ENCODE assay signal across 9 mouse cellular contexts in genomic region chr3:88136945-88137494, GRCm38 (mm10). TPM values are rescaled to one million over a fixed set of nuclear protein-coding genes. Genes with fewer than 3 reads are reported as not detected.
A peak's percentile ranks its signal among the peaks of the same experiment; 100 is the strongest.
DNase-seq lines count a peak whose midpoint lies in the region; ATAC-seq and TF ChIP-seq lines count a peak whose summit lies in the region.
"Had no signal": no experiment of that assay in that cellular context is flagged by ENCODE, and none has a peak within 500 bp of the region (broad histone marks: within the 10 kb centered on the region; RNA-seq: fewer than 3 reads in every experiment).

No protein-coding gene starts in this region.

- DNase-seq in heart, postnatal 0 days (ENCODE audit: low spot score), result peak; percentile 4
- peak; percentile 48 for DNase-seq in naive thymus-derived CD4-positive, alpha-beta T cell, adult 2 months (ENCODE audit: low read depth)
- no peak for DNase-seq in frontal cortex, postnatal 14 days (ENCODE audit: low spot score in 2 of 2)
- no peak for DNase-seq in midbrain, embryonic 11.5 days (ENCODE audit: low spot score, missing footprints)

- peak overlapping the region; percentile 40; the same call in 1 of the 2 replicates for H3K9ac ChIP-seq in forebrain, embryonic 13.5 days
- no peak overlapping the region for H3K9ac ChIP-seq in forebrain, embryonic 16.5 days (replicated peaks; ENCODE audit: low read depth, low read length)
- no peak overlapping the region for H3K9ac ChIP-seq in heart, postnatal 0 days (replicated peaks; ENCODE audit: low read depth, low read length)
- no peak overlapping the region for H3K9ac ChIP-seq in midbrain, embryonic 11.5 days (ENCODE audit: low read length)

- H3K27ac ChIP-seq in forebrain, embryonic 13.5 days, result no peak overlapping the region; the same call in 1 of the 2 replicates
- H3K27ac ChIP-seq in forebrain, embryonic 16.5 days (ENCODE audit: low read length), result no peak overlapping the region
- H3K27ac ChIP-seq in heart, postnatal 0 days (ENCODE audit: low read depth), result peak overlapping the region; percentile 99
- no peak overlapping the region for H3K27ac ChIP-seq in midbrain, embryonic 11.5 days (ENCODE audit: low read depth, low read length)

- peaks cover 18% of the 10 kb centered on the region for H3K27me3 ChIP-seq in forebrain, embryonic 13.5 days
- no peaks in the 10 kb centered on the region for H3K27me3 ChIP-seq in forebrain, embryonic 16.5 days (replicated peaks; ENCODE audit: control insufficient read depth, insufficient read depth, low read length)
- no peaks in the 10 kb centered on the region for H3K27me3 ChIP-seq in megakaryocyte, embryonic 14.5 days (replicated peaks)
- no peaks in the 10 kb centered on the region for H3K27me3 ChIP-seq in heart, postnatal 0 days (ENCODE audit: control insufficient read depth, insufficient read depth, low read length)
- H3K27me3 ChIP-seq in midbrain, embryonic 11.5 days (ENCODE audit: control insufficient read depth, insufficient read depth, low read length), result peaks cover 24% of the 10 kb centered on the region

- H3K4me2 ChIP-seq in forebrain, embryonic 13.5 days, result peak overlapping the region; percentile 88
- no peak overlapping the region for H3K4me2 ChIP-seq in forebrain, embryonic 16.5 days (ENCODE audit: low read length)
- no peak overlapping the region for H3K4me2 ChIP-seq in heart, postnatal 0 days (ENCODE audit: low read depth, low read length)
- H3K4me2 ChIP-seq in midbrain, embryonic 11.5 days, result no peak overlapping the region

- no peaks in the 10 kb centered on the region for H3K9me3 ChIP-seq in forebrain, embryonic 13.5 days (replicated peaks)
- H3K9me3 ChIP-seq in forebrain, embryonic 16.5 days (ENCODE audit: control insufficient read depth, low read length), result no peaks in the 10 kb centered on the region
- H3K9me3 ChIP-seq in megakaryocyte, embryonic 14.5 days, result 0 out of 2 replicates have a peak, but pooled peaks cover 4% of the 10 kb centered on the region
- H3K9me3 ChIP-seq in heart, postnatal 0 days (replicated peaks; ENCODE audit: control insufficient read depth, low read length), result no peaks in the 10 kb centered on the region
- H3K9me3 ChIP-seq in midbrain, embryonic 11.5 days (ENCODE audit: control insufficient read depth, low read length), result no peaks in the 10 kb centered on the region

- H3K4me1 ChIP-seq in forebrain, embryonic 13.5 days, result peaks cover 40% of the 10 kb centered on the region
- peaks cover 24% of the 10 kb centered on the region for H3K4me1 ChIP-seq in forebrain, embryonic 16.5 days (replicated peaks; ENCODE audit: control insufficient read depth, insufficient read depth, low read length)
- peaks cover 68% of the 10 kb centered on the region for H3K4me1 ChIP-seq in megakaryocyte, embryonic 14.5 days
- H3K4me1 ChIP-seq in heart, postnatal 0 days (ENCODE audit: control insufficient read depth, insufficient read depth), result peaks cover 52% of the 10 kb centered on the region
- peaks cover 12% of the 10 kb centered on the region; the same call in 1 of the 2 replicates for H3K4me1 ChIP-seq in midbrain, embryonic 11.5 days (ENCODE audit: control insufficient read depth, insufficient read depth, low read length)

- no peak for TF ChIP-seq EP300 in heart, postnatal 0 days (IDR thresholded peaks at IDR 0.05; ENCODE audit: low read depth)

- peak overlapping the region; percentile 57; the same call in 1 of the 2 replicates for H3K4me3 ChIP-seq in forebrain, embryonic 13.5 days
- no peak overlapping the region for H3K4me3 ChIP-seq in forebrain, embryonic 16.5 days (replicated peaks; ENCODE audit: low read length)
- H3K4me3 ChIP-seq in megakaryocyte, embryonic 14.5 days (replicated peaks), result peak overlapping the region; percentile 96
- no peak overlapping the region for H3K4me3 ChIP-seq in heart, postnatal 0 days (ENCODE audit: low read depth, low read length)
- no peak overlapping the region for H3K4me3 ChIP-seq in midbrain, embryonic 11.5 days (ENCODE audit: low read depth, low read length)

- TF ChIP-seq CTCF in heart, postnatal 0 days (IDR thresholded peaks at IDR 0.05; ENCODE audit: low read depth), result no peak

- H3K36me3 ChIP-seq in forebrain, embryonic 13.5 days (ENCODE audit: poor library complexity, severe bottlenecking), result no peaks in the 10 kb centered on the region
- H3K36me3 ChIP-seq in forebrain, embryonic 16.5 days (ENCODE audit: control insufficient read depth, insufficient read depth), result no peaks in the 10 kb centered on the region
- no peaks in the 10 kb centered on the region for H3K36me3 ChIP-seq in megakaryocyte, embryonic 14.5 days (replicated peaks; ENCODE audit: low read length)
- no peaks in the 10 kb centered on the region for H3K36me3 ChIP-seq in heart, postnatal 0 days (replicated peaks; ENCODE audit: control insufficient read depth, insufficient read depth, low read length)
- no peaks in the 10 kb centered on the region for H3K36me3 ChIP-seq in midbrain, embryonic 11.5 days (ENCODE audit: control insufficient read depth, insufficient read depth, low read length)

- 87% methylated on average over 4 of the region's 4 CpGs for WGBS in forebrain, embryonic 13.5 days
- 76% methylated on average over 4 of the region's 4 CpGs for WGBS in forebrain, embryonic 16.5 days
- WGBS in heart, postnatal 0 days, result 70% methylated on average over 4 of the region's 4 CpGs
- WGBS in midbrain, embryonic 11.5 days, result 82% methylated on average over 4 of the region's 4 CpGs

- no peak for ATAC-seq in forebrain, embryonic 13.5 days
- no peak for ATAC-seq in forebrain, embryonic 16.5 days
- no peak for ATAC-seq in megakaryocyte, adult 5-6 weeks (ENCODE audit: poor library complexity, severe bottlenecking)
- ATAC-seq in heart, postnatal 0 days (ENCODE audit: insufficient read depth, low read depth), result no peak
- ATAC-seq in midbrain, embryonic 11.5 days (ENCODE audit: low FRiP score), result no peak

RNA-seq across cellular contexts. Expression of gene Mef2d, which starts 5.2 kb away (rescaled TPM):
- polyA plus RNA-seq in forebrain, embryonic 13.5 days (2015; fragmentation: Nextera tagmentation; extraction: Ambion mirVana), result 15.0 and 16.5 TPM in 2 replicates
- polyA plus RNA-seq in forebrain, embryonic 16.5 days (2015; fragmentation: Nextera tagmentation; extraction: Ambion mirVana), result 25.1 and 28.3 TPM in 2 replicates
- 60.2 and 145 TPM in 2 replicates for polyA plus RNA-seq in megakaryocyte, embryonic 14.5 days (2012; ENCODE audit: insufficient read depth, low replicate concordance)
- total RNA-seq in megakaryocyte, adult 5-6 weeks (2015), result 73.3 and 77.4 TPM in 2 replicates
- total RNA-seq in megakaryocyte, adult 5-6 weeks (2017), result 29.2 and 42.0 TPM in 2 replicates
- 70.8 and 75.8 TPM in 2 replicates for total RNA-seq in heart, postnatal 0 days (2014; rRNA removed; ENCODE audit: low replicate concordance)
- 30.0 and 30.8 TPM in 2 replicates for polyA plus RNA-seq in heart, postnatal 0 days (2015; fragmentation: Nextera tagmentation; extraction: Ambion mirVana)
- 9.0 and 10.9 TPM in 2 replicates for polyA plus RNA-seq in midbrain, embryonic 11.5 days (2014; fragmentation: Nextera tagmentation; extraction: Ambion mirVana)

RNA-seq across cellular contexts. Expression of gene Iqgap3, which starts 55.2 kb away (rescaled TPM):
- polyA plus RNA-seq in forebrain, embryonic 13.5 days (2015; fragmentation: Nextera tagmentation; extraction: Ambion mirVana), result 13.8 and 15.3 TPM in 2 replicates
- polyA plus RNA-seq in forebrain, embryonic 16.5 days (2015; fragmentation: Nextera tagmentation; extraction: Ambion mirVana), result 7.5 and 7.8 TPM in 2 replicates
- polyA plus RNA-seq in megakaryocyte, embryonic 14.5 days (2012; ENCODE audit: insufficient read depth, low replicate concordance), result 3.3 and 6.8 TPM in 2 replicates
- 13.5 and 16.3 TPM in 2 replicates for total RNA-seq in megakaryocyte, adult 5-6 weeks (2015)
- total RNA-seq in megakaryocyte, adult 5-6 weeks (2017), result 26.3 and 27.8 TPM in 2 replicates
- 35.3 and 68.3 TPM in 2 replicates for total RNA-seq in heart, postnatal 0 days (2014; rRNA removed; ENCODE audit: low replicate concordance)
- polyA plus RNA-seq in heart, postnatal 0 days (2015; fragmentation: Nextera tagmentation; extraction: Ambion mirVana), result 5.4 and 6.8 TPM in 2 replicates
- 15.0 and 16.5 TPM in 2 replicates for polyA plus RNA-seq in midbrain, embryonic 11.5 days (2014; fragmentation: Nextera tagmentation; extraction: Ambion mirVana)

RNA-seq across cellular contexts. Expression of gene Ttc24, which starts 58.9 kb away (rescaled TPM):
- polyA plus RNA-seq in forebrain, embryonic 13.5 days (2015; fragmentation: Nextera tagmentation; extraction: Ambion mirVana), result not detected in 2 replicates
- polyA plus RNA-seq in forebrain, embryonic 16.5 days (2015; fragmentation: Nextera tagmentation; extraction: Ambion mirVana), result not detected in 2 replicates
- polyA plus RNA-seq in megakaryocyte, embryonic 14.5 days (2012; ENCODE audit: insufficient read depth, low replicate concordance), result not detected in 2 replicates
- total RNA-seq in megakaryocyte, adult 5-6 weeks (2015), result not detected in 2 replicates
- not detected in 2 replicates for total RNA-seq in megakaryocyte, adult 5-6 weeks (2017)
- not detected in 2 replicates for total RNA-seq in heart, postnatal 0 days (2014; rRNA removed; ENCODE audit: low replicate concordance)
- not detected in 2 replicates for polyA plus RNA-seq in heart, postnatal 0 days (2015; fragmentation: Nextera tagmentation; extraction: Ambion mirVana)
- polyA plus RNA-seq in midbrain, embryonic 11.5 days (2014; fragmentation: Nextera tagmentation; extraction: Ambion mirVana), result not detected in 2 replicates
- total RNA-seq: ES-E14 had no signal

Comparison
In these comparisons a context has a peak if more than half of its experiments do, and no peak if none do; other contexts are left out.
1. H3K4me3 ChIP-seq: peak in forebrain, embryonic 13.5 days (single experiment) and megakaryocyte, embryonic 14.5 days (single experiment); none in forebrain, embryonic 16.5 days (single experiment), heart, postnatal 0 days (single experiment) and midbrain, embryonic 11.5 days (single experiment).
2. DNase-seq: peak in heart, postnatal 0 days (single experiment) and naive thymus-derived CD4-positive, alpha-beta T cell, adult 2 months (single experiment); none in frontal cortex, postnatal 14 days (0 of 2) and midbrain, embryonic 11.5 days (single experiment).